Mouse (Mus musculus): Measurements from ENCODE around the gene Nlrc5. TPM values are rescaled to one million over a fixed set of nuclear protein-coding genes. Genes with fewer than 3 reads are reported as not detected.
"Not testable (repeated sequence)": the region's sequence is repeated elsewhere in the genome, so short reads cannot be mapped to it uniquely, and the experiment has no call there.

Nlrc5 gene
- polyA plus RNA-seq, 1 experiment = 0.04 TPM

GRCm38 (mm10) chr8:94447583-94448324 is 13.6 kb downstream of the Nlrc5 start:
- TF ChIP-seq GATA1 (IDR thresholded peaks at IDR 0.05; ENCODE audit: low read length) = no peak
- H3K9me3 ChIP-seq (ENCODE audit: control insufficient read depth, low read length) = no peaks in the 10 kb centered on the region
- H3K4me3 ChIP-seq (replicated peaks) = no peak overlapping the region
- H3K27me3 ChIP-seq (ENCODE audit: control insufficient read depth) = no peaks in the 10 kb centered on the region
- no peaks in the 10 kb centered on the region for H3K36me3 ChIP-seq (ENCODE audit: control insufficient read depth)
- H3K4me1 ChIP-seq (ENCODE audit: control insufficient read depth) = no peaks in the 10 kb centered on the region

GRCm38 (mm10) chr8:94452991-94453390 is 18.8 kb downstream of the Nlrc5 start:
- H3K9me3 ChIP-seq (ENCODE audit: control insufficient read depth, low read length); H3K36me3 ChIP-seq (ENCODE audit: control insufficient read depth); H3K4me3 ChIP-seq (replicated peaks); H3K4me1 ChIP-seq (ENCODE audit: control insufficient read depth); H3K27me3 ChIP-seq (ENCODE audit: control insufficient read depth): not testable (repeated sequence)

- Histone ChIP-seq H3K4me1 (ENCODE audit: control insufficient read depth) (no peaks in the 10 kb centered on the region), H3K9me3 (ENCODE audit: control insufficient read depth, low read length) (no peaks in the 10 kb centered on the region), H3K36me3 (ENCODE audit: control insufficient read depth) (no peaks in the 10 kb centered on the region), H3K4me3 (replicated peaks) (no peak overlapping the region), H3K27me3 (ENCODE audit: control insufficient read depth) (no peaks in the 10 kb centered on the region)
- TF ChIP-seq TAL1 (IDR thresholded peaks at IDR 0.05; ENCODE audit: low read length) (no peak), GATA1 (IDR thresholded peaks at IDR 0.05; ENCODE audit: low read length) (no peak)
Measured at GRCm38 (mm10) chr8:94453868-94454488, 19.8 kb downstream of the Nlrc5 start.

GRCm38 (mm10) chr8:94454905-94455304 is 20.7 kb downstream of the Nlrc5 start:
- TF ChIP-seq TAL1 (IDR thresholded peaks at IDR 0.05; ENCODE audit: low read length) = no peak
- no peak for TF ChIP-seq GATA1 (IDR thresholded peaks at IDR 0.05; ENCODE audit: low read length)
- no peak overlapping the region for H3K4me3 ChIP-seq (replicated peaks)
- no peaks in the 10 kb centered on the region for H3K36me3 ChIP-seq (ENCODE audit: control insufficient read depth)
- no peaks in the 10 kb centered on the region for H3K4me1 ChIP-seq (ENCODE audit: control insufficient read depth)
- no peaks in the 10 kb centered on the region for H3K9me3 ChIP-seq (ENCODE audit: control insufficient read depth, low read length)
- no peaks in the 10 kb centered on the region for H3K27me3 ChIP-seq (ENCODE audit: control insufficient read depth)

GRCm38 (mm10) chr8:94456071-94456470 is 21.9 kb downstream of the Nlrc5 start:
- H3K4me1 ChIP-seq (ENCODE audit: control insufficient read depth) = no peaks in the 10 kb centered on the region
- no peak overlapping the region for H3K4me3 ChIP-seq (replicated peaks)
- H3K27me3 ChIP-seq (ENCODE audit: control insufficient read depth) = no peaks in the 10 kb centered on the region
- no peaks in the 10 kb centered on the region for H3K36me3 ChIP-seq (ENCODE audit: control insufficient read depth)
- H3K9me3 ChIP-seq (ENCODE audit: control insufficient read depth, low read length) = no peaks in the 10 kb centered on the region
- no peak for TF ChIP-seq GATA1 (IDR thresholded peaks at IDR 0.05; ENCODE audit: low read length)
- no peak for TF ChIP-seq TAL1 (IDR thresholded peaks at IDR 0.05; ENCODE audit: low read length)

GRCm38 (mm10) chr8:94458567-94458966 is 24.4 kb downstream of the Nlrc5 start:
- no peak for TF ChIP-seq GATA1 (IDR thresholded peaks at IDR 0.05; ENCODE audit: low read length)
- no peak for TF ChIP-seq TAL1 (IDR thresholded peaks at IDR 0.05; ENCODE audit: low read length)
- Histone ChIP-seq H3K4me1 (ENCODE audit: control insufficient read depth) (no peaks in the 10 kb centered on the region), H3K9me3 (ENCODE audit: control insufficient read depth, low read length) (no peaks in the 10 kb centered on the region), H3K36me3 (ENCODE audit: control insufficient read depth) (no peaks in the 10 kb centered on the region), H3K27me3 (ENCODE audit: control insufficient read depth) (no peaks in the 10 kb centered on the region), H3K4me3 (replicated peaks) (no peak overlapping the region)

GRCm38 (mm10) chr8:94469656-94470055 is 35.5 kb downstream of the Nlrc5 start:
- Histone ChIP-seq H3K27me3 (ENCODE audit: control insufficient read depth) (no peaks in the 10 kb centered on the region), H3K4me3 (replicated peaks) (no peak overlapping the region), H3K9me3 (ENCODE audit: control insufficient read depth, low read length) (no peaks in the 10 kb centered on the region), H3K36me3 (ENCODE audit: control insufficient read depth) (no peaks in the 10 kb centered on the region), H3K4me1 (ENCODE audit: control insufficient read depth) (no peaks in the 10 kb centered on the region)
- TF ChIP-seq TAL1 (IDR thresholded peaks at IDR 0.05; ENCODE audit: low read length) (no peak), GATA1 (IDR thresholded peaks at IDR 0.05; ENCODE audit: low read length) (no peak)

- Histone ChIP-seq H3K4me3 (replicated peaks) (no peak overlapping the region), H3K4me1 (ENCODE audit: control insufficient read depth) (no peaks in the 10 kb centered on the region), H3K9me3 (ENCODE audit: control insufficient read depth, low read length) (no peaks in the 10 kb centered on the region), H3K36me3 (ENCODE audit: control insufficient read depth) (no peaks in the 10 kb centered on the region), H3K27me3 (ENCODE audit: control insufficient read depth) (no peaks in the 10 kb centered on the region)
- TF ChIP-seq TAL1 (IDR thresholded peaks at IDR 0.05; ENCODE audit: low read length) (no peak), GATA1 (IDR thresholded peaks at IDR 0.05; ENCODE audit: low read length) (no peak)
Measured at GRCm38 (mm10) chr8:94470794-94471193, 36.6 kb downstream of the Nlrc5 start.

GRCm38 (mm10) chr8:94471281-94471680 is 37.1 kb downstream of the Nlrc5 start:
- no peaks in the 10 kb centered on the region for H3K27me3 ChIP-seq (ENCODE audit: control insufficient read depth)
- H3K4me3 ChIP-seq (replicated peaks) = no peak overlapping the region
- no peaks in the 10 kb centered on the region for H3K9me3 ChIP-seq (ENCODE audit: control insufficient read depth, low read length)
- H3K36me3 ChIP-seq (ENCODE audit: control insufficient read depth) = no peaks in the 10 kb centered on the region
- no peaks in the 10 kb centered on the region for H3K4me1 ChIP-seq (ENCODE audit: control insufficient read depth)
- no peak for TF ChIP-seq GATA1 (IDR thresholded peaks at IDR 0.05; ENCODE audit: low read length)
- TF ChIP-seq TAL1 (IDR thresholded peaks at IDR 0.05; ENCODE audit: low read length) = no peak

All from erythroblast, embryonic 14.5 days (primary cell).